Mouse (Mus musculus) bone marrow macrophage, adult 2 months (primary cell): ENCODE measurements around the gene Gmip.

Experiments used
- CTCF ChIP-seq: IDR thresholded peaks from 2 replicates; pipeline ENCODE4 v1.5.1; 2012; ENCODE audit warnings: low read depth, mild to moderate bottlenecking, low read length, moderate library complexity
- POLR2A ChIP-seq: IDR thresholded peaks from 2 replicates; pipeline ENCODE4 v1.6.1; 2012; ENCODE audit warnings: mild to moderate bottlenecking, low read depth, low read length, borderline replicate concordance

DNA sequence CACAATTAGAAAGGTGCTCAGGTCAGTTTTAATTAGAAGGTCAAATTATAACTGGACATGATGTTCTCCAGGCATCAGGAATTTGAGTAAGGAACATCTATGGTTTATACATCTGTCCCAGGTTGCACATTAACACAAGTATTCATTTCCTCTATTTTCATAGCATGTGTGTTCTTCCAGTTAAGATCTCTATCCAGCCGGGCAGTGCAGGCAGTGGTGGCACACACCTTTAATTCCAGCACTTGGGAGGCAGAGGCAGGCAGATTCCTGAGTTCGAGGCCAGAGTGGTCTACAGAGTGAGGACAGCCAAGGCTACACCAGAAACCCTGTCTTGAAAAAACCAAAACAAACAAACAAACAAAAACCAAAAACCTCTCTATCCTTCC, 33.3 kb upstream of the Gmip start:
- no peak for TF ChIP-seq POLR2A
- TF ChIP-seq CTCF, result no peak
